Mouse (Mus musculus): ENCODE data around the gene E2f6. TPM values are rescaled to one million over a fixed set of nuclear protein-coding genes. Genes with fewer than 3 reads are reported as not detected.

E2f6 gene
- polyA plus RNA-seq, 1 experiment = 9.9 TPM

GRCm38 (mm10) chr12:16774605-16775004 lies 36.2 kb upstream of the E2f6 start:
- Histone ChIP-seq H3K27ac (ENCODE audit: control insufficient read depth, insufficient read depth, low read depth, low read length, poor library complexity) (no peak overlapping the region), H3K4me1 (ENCODE audit: control insufficient read depth, insufficient read depth, low read length) (no peaks in the 10 kb centered on the region), H3K4me3 (replicated peaks; ENCODE audit: control insufficient read depth, low read depth, low read length) (no peak overlapping the region)
- 79% methylated on average over 4 of the region's 4 CpGs for WGBS
- TF ChIP-seq POLR2A (IDR thresholded peaks at IDR 0.05; ENCODE audit: borderline replicate concordance, control insufficient read depth, low read depth, low read length) (no peak), CTCF (IDR thresholded peaks at IDR 0.05; ENCODE audit: control insufficient read depth, insufficient read depth, low read length) (no peak)

- Histone ChIP-seq H3K4me3 (replicated peaks; ENCODE audit: control insufficient read depth, low read depth, low read length) (no peak overlapping the region), H3K27ac (ENCODE audit: control insufficient read depth, insufficient read depth, low read depth, low read length, poor library complexity) (no peak overlapping the region), H3K4me1 (ENCODE audit: control insufficient read depth, insufficient read depth, low read length) (no peaks in the 10 kb centered on the region)
- TF ChIP-seq CTCF (IDR thresholded peaks at IDR 0.05; ENCODE audit: control insufficient read depth, insufficient read depth, low read length) (no peak), POLR2A (IDR thresholded peaks at IDR 0.05; ENCODE audit: borderline replicate concordance, control insufficient read depth, low read depth, low read length) (no peak)
- 50% methylated on average over 3 of the region's 3 CpGs for WGBS
Measured at GRCm38 (mm10) chr12:16775351-16775750, 35.4 kb upstream of the E2f6 start.

- H3K27ac ChIP-seq (ENCODE audit: control insufficient read depth, insufficient read depth, low read depth, low read length, poor library complexity) = no peak overlapping the region
- 86% methylated on average over 5 of the region's 5 CpGs for WGBS
- TF ChIP-seq CTCF (IDR thresholded peaks at IDR 0.05; ENCODE audit: control insufficient read depth, insufficient read depth, low read length) (no peak), POLR2A (IDR thresholded peaks at IDR 0.05; ENCODE audit: borderline replicate concordance, control insufficient read depth, low read depth, low read length) (no peak)
- no peak overlapping the region for H3K4me3 ChIP-seq (replicated peaks; ENCODE audit: control insufficient read depth, low read depth, low read length)
- H3K4me1 ChIP-seq (ENCODE audit: control insufficient read depth, insufficient read depth, low read length) = no peaks in the 10 kb centered on the region; the same call in 1 of the 2 replicates
Measured at GRCm38 (mm10) chr12:16778523-16778922, 32.2 kb upstream of the E2f6 start.

GRCm38 (mm10) chr12:16779165-16779564 lies 31.6 kb upstream of the E2f6 start:
- no peaks in the 10 kb centered on the region; the same call in 1 of the 2 replicates for H3K4me1 ChIP-seq (ENCODE audit: control insufficient read depth, insufficient read depth, low read length)
- TF ChIP-seq POLR2A (IDR thresholded peaks at IDR 0.05; ENCODE audit: borderline replicate concordance, control insufficient read depth, low read depth, low read length) = no peak
- TF ChIP-seq CTCF (IDR thresholded peaks at IDR 0.05; ENCODE audit: control insufficient read depth, insufficient read depth, low read length) = no peak
- no peak overlapping the region for H3K27ac ChIP-seq (ENCODE audit: control insufficient read depth, insufficient read depth, low read depth, low read length, poor library complexity)
- 59% methylated on average over 2 of the region's 2 CpGs for WGBS
- no peak overlapping the region for H3K4me3 ChIP-seq (replicated peaks; ENCODE audit: control insufficient read depth, low read depth, low read length)

- no peaks in the 10 kb centered on the region; the same call in 1 of the 2 replicates for H3K4me1 ChIP-seq (ENCODE audit: control insufficient read depth, insufficient read depth, low read length)
- H3K4me3 ChIP-seq (replicated peaks; ENCODE audit: control insufficient read depth, low read depth, low read length) = no peak overlapping the region
- 83% methylated on average over 3 of the region's 3 CpGs for WGBS
- H3K27ac ChIP-seq (ENCODE audit: control insufficient read depth, insufficient read depth, low read depth, low read length, poor library complexity) = no peak overlapping the region
- no peak for TF ChIP-seq POLR2A (IDR thresholded peaks at IDR 0.05; ENCODE audit: borderline replicate concordance, control insufficient read depth, low read depth, low read length)
- TF ChIP-seq CTCF (IDR thresholded peaks at IDR 0.05; ENCODE audit: control insufficient read depth, insufficient read depth, low read length) = no peak
Measured at GRCm38 (mm10) chr12:16780320-16780719, 30.4 kb upstream of the E2f6 start.

GRCm38 (mm10) chr12:16781034-16781746 lies 29.6 kb upstream of the E2f6 start:
- Histone ChIP-seq H3K4me1 (ENCODE audit: control insufficient read depth, insufficient read depth, low read length) (no peaks in the 10 kb centered on the region; the same call in 1 of the 2 replicates), H3K4me3 (replicated peaks; ENCODE audit: control insufficient read depth, low read depth, low read length) (no peak overlapping the region), H3K27ac (ENCODE audit: control insufficient read depth, insufficient read depth, low read depth, low read length, poor library complexity) (no peak overlapping the region)
- no peak for TF ChIP-seq CTCF (IDR thresholded peaks at IDR 0.05; ENCODE audit: control insufficient read depth, insufficient read depth, low read length)
- no peak for TF ChIP-seq POLR2A (IDR thresholded peaks at IDR 0.05; ENCODE audit: borderline replicate concordance, control insufficient read depth, low read depth, low read length)
- WGBS = 83% methylated on average over 14 of the region's 14 CpGs

GRCm38 (mm10) chr12:16788600-16788999 lies 22.2 kb upstream of the E2f6 start:
- Histone ChIP-seq H3K4me3 (replicated peaks; ENCODE audit: control insufficient read depth, low read depth, low read length) (no peak overlapping the region), H3K27ac (ENCODE audit: control insufficient read depth, insufficient read depth, low read depth, low read length, poor library complexity) (no peak overlapping the region), H3K4me1 (ENCODE audit: control insufficient read depth, insufficient read depth, low read length) (no peaks in the 10 kb centered on the region)
- TF ChIP-seq CTCF (IDR thresholded peaks at IDR 0.05; ENCODE audit: control insufficient read depth, insufficient read depth, low read length) = no peak
- TF ChIP-seq POLR2A (IDR thresholded peaks at IDR 0.05; ENCODE audit: borderline replicate concordance, control insufficient read depth, low read depth, low read length) = no peak
- WGBS = 78% methylated on average over 2 of the region's 2 CpGs

GRCm38 (mm10) chr12:16789199-16789598 lies 21.6 kb upstream of the E2f6 start:
- 72% methylated on average over 1 of the region's 1 CpGs for WGBS
- no peaks in the 10 kb centered on the region for H3K4me1 ChIP-seq (ENCODE audit: control insufficient read depth, insufficient read depth, low read length)
- H3K27ac ChIP-seq (ENCODE audit: control insufficient read depth, insufficient read depth, low read depth, low read length, poor library complexity) = no peak overlapping the region
- no peak for TF ChIP-seq POLR2A (IDR thresholded peaks at IDR 0.05; ENCODE audit: borderline replicate concordance, control insufficient read depth, low read depth, low read length)
- TF ChIP-seq CTCF (IDR thresholded peaks at IDR 0.05; ENCODE audit: control insufficient read depth, insufficient read depth, low read length) = no peak
- no peak overlapping the region for H3K4me3 ChIP-seq (replicated peaks; ENCODE audit: control insufficient read depth, low read depth, low read length)
